Mouse (Mus musculus): ENCODE results near the gene Alox12. TPM values are rescaled to one million over a fixed set of nuclear protein-coding genes. Genes with fewer than 3 reads are reported as not detected.

Alox12 gene
- 0.91 and 1.7 TPM in 2 replicates for polyA plus RNA-seq (2015; fragmentation: Nextera tagmentation; extraction: Ambion mirVana)

DNA sequence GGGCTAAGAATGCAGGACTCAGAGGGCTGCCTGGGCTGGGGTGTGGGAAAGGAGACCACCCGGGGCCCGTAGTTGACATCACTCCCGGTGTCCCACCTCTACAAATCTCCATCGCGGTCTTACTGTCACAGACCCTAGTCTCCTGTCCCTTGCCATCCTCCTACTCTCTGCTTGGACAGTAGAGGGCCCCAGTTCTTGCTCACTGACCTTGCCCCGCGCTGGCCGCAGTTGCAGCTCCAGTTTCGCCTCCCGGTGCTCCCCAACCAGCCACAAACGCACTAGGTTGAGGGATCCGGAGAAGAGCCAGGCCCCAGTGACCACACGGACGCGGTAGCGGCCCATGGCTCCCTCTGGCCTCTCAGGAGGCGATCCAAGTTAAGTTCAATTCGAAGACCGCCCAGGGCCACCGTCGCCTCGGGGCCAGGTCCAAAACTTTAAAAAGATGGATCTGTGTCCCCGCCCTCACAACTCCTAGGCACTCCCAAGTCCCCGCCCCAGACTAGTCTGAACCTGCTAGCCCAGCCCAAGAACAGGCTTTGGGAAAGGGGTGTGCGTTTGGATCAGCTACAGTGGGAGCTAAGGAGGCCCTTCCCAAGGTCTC lies at the start of gene Alox12:
Alox12 (minus strand) TSS at position 423 of the 601 bp plus-strand sequence.

GRCm38 (mm10) chr11:70239541-70240279 lies 15.4 kb downstream of the Alox12 start, which contains the start of the genes Gm21988 and Rnasek:
Gene Gm21988, minus strand, starts transcription at chr11:70239830.
Gene Rnasek, minus strand, starts transcription at chr11:70239842.

DNA sequence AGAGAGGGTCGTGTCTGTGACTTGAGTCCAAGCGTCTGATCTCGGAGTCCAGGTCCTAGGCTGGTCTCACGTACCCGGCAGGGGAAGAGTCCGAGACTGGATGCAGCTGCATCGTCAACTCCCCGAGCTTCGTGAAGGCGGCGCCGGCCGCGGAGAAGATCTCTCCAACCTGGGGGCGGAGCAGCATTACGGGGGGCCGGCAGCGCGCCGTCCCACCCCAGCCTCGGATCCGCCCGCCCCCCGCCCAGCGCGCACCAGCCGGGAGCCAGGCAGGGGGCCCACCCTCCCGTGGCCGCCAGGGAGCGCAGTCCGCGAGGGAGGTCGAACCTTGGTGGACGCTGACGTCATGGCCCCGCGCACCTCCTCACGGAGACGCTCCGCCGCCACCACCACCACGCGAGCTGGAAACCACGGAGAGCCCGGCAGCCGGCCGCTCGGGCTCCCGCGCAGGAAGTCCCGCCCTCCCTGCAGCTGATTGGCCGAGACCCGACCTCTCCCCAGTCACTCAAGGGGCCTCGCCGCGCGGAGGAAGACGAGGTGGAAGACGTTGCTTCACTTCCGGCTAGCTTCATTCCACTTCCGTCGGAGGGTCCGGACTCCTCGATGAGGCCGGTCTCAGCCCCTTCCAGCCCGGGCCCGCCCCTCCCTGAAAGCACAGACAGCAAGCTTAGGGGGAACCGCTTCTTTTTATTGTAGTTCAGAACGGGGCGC lies 17.5 kb downstream of the Alox12 start, which contains the start of gene 0610010K14Rik:
0610010K14Rik (minus strand) TSS at position 458 of the 711 bp plus-strand sequence.

GRCm38 (mm10) chr11:70229260-70230010 lies 25.7 kb downstream of the Alox12 start, which contains the start of gene Bcl6b:
Gene Bcl6b, minus strand, starts transcription at chr11:70229798.

DNA sequence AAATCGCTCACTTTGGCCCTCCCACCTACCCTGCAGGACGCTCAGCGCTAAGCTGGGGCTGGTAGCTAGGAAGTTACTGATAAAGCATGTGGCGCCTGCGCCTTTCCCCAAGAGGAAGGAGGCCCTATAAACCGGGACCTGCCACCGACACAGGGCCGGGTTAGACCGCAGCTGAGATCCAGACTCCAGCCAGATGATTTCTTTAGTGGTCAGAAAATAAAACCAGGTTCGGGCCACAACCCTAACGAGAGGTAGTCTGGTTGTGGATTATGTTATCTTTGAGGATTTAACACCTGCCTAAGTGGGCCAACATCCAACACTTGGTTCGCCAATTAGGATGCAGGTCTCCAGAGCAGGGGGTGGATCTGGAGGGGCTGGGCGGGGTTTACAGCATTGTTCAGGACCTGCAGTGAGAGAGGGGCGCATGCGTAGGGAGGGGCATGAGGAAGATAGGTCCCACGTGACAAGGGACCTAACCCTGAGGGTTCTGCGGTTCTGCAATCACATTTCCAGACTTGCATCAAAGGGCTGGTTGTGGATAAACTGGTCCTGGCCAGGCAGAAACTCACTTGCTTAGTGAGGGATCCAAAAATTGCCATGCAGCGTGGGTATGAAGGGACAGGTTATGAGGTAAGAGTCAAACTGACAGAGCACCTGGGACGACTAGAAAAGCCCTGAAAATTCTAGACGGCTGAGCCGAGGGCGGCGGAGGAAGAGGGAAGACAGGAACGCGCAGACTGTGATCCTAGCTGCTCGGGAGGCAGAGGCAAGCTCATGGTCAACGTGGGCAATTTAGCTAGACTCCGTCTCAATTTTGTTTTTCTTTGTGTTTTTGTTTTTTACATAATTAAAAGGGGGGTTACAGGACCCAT lies 34.2 kb downstream of the Alox12 start, which contains the start of gene Slc16a13:
Slc16a13 (minus strand) TSS at position 334 of the 872 bp plus-strand sequence.

DNA sequence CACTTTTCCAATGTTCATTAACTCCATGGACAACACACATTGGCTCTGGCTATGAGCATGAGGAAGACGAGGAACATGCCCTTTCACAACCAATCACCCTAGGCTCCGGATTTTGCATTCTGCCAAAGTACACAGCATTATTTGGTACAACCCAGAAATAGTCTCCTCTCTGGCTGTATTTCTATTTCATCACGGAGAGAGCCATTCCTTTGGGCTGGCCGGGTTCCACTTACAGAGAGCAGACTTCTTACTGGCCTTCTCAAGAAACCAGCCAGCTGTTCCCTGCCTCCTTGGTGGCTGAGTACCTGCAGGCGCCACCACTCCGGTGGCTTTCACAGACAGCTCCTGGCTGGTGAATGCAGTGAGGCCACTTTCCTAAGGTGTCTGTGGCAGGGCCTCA lies 42.7 kb downstream of the Alox12 start, which contains the start of gene Slc16a11:
Slc16a11 (plus strand) TSS at position 330 of the 400 bp plus-strand sequence.

MicroRNAs within 50 kb of the gene (microRNA counts, 519-probe panel; counts per million panel counts)
- microRNA mmu-miR-195 (296 counts per million, percentile 58 among the panel's probes with 10 or more counts), microRNA mmu-miR-497 (1,860 counts per million, percentile 64 among the panel's probes with 10 or more counts)

Small RNAs within 50 kb of the gene (microRNA-seq; reads per million reads assigned to microRNA genes)
- gene Mir195a (617 to 804 reads per million in 2 experiments), gene Mir497 (0 reads per million in 2 experiments), gene Mir497b (0 reads per million in 2 experiments)

Other genes with a start within 250 kb of the Alox12 start
- 311 and 331 TPM in 2 replicates for gene Acadvl, start 239.9 kb downstream of the Alox12 start, polyA plus RNA-seq (2015; fragmentation: Nextera tagmentation; extraction: Ambion mirVana)
- 3.3 and 5.3 TPM in 2 replicates for gene Dlg4, start 238.4 kb downstream of the Alox12 start, polyA plus RNA-seq (2015; fragmentation: Nextera tagmentation; extraction: Ambion mirVana)
- 0.13 and 0.21 TPM in 2 replicates for gene Asgr1, start 201.3 kb downstream of the Alox12 start, polyA plus RNA-seq (2015; fragmentation: Nextera tagmentation; extraction: Ambion mirVana)
- gene Asgr2, start 162.7 kb downstream of the Alox12 start, polyA plus RNA-seq (2015; fragmentation: Nextera tagmentation; extraction: Ambion mirVana), result 0.23 and 0.68 TPM in 2 replicates
- gene Mgl2, start 125.0 kb downstream of the Alox12 start, polyA plus RNA-seq (2015; fragmentation: Nextera tagmentation; extraction: Ambion mirVana), result 8.2 and 9.7 TPM in 2 replicates
- gene Clec10a, start 99.2 kb downstream of the Alox12 start, polyA plus RNA-seq (2015; fragmentation: Nextera tagmentation; extraction: Ambion mirVana), result 4.7 and 11.4 TPM in 2 replicates
- gene Slc16a11, start 42.6 kb downstream of the Alox12 start, polyA plus RNA-seq (2015; fragmentation: Nextera tagmentation; extraction: Ambion mirVana), result 0.37 and 0.59 TPM in 2 replicates
- 1.3 and 2.4 TPM in 2 replicates for gene Slc16a13, start 34.3 kb downstream of the Alox12 start, polyA plus RNA-seq (2015; fragmentation: Nextera tagmentation; extraction: Ambion mirVana)
- 6.5 and 8.3 TPM in 2 replicates for gene Bcl6b, start 25.6 kb downstream of the Alox12 start, polyA plus RNA-seq (2015; fragmentation: Nextera tagmentation; extraction: Ambion mirVana)
- gene 0610010K14Rik, start 17.4 kb downstream of the Alox12 start, polyA plus RNA-seq (2015; fragmentation: Nextera tagmentation; extraction: Ambion mirVana), result 70.9 and 85.5 TPM in 2 replicates
- gene Gm21988, start 15.5 kb downstream of the Alox12 start, polyA plus RNA-seq (2015; fragmentation: Nextera tagmentation; extraction: Ambion mirVana), result 6.0 and 7.6 TPM in 2 replicates
- gene Rnasek, start 15.5 kb downstream of the Alox12 start, polyA plus RNA-seq (2015; fragmentation: Nextera tagmentation; extraction: Ambion mirVana), result 228 and 235 TPM in 2 replicates
- 0.21 and 0.27 TPM in 2 replicates for gene Alox12e, start 67.3 kb upstream of the Alox12 start, polyA plus RNA-seq (2015; fragmentation: Nextera tagmentation; extraction: Ambion mirVana)
- 0.08 and 0.12 TPM in 2 replicates for gene Alox15, start 96.7 kb upstream of the Alox12 start, polyA plus RNA-seq (2015; fragmentation: Nextera tagmentation; extraction: Ambion mirVana)
- 11.7 and 12.6 TPM in 2 replicates for gene Pelp1, start 154.7 kb upstream of the Alox12 start, polyA plus RNA-seq (2015; fragmentation: Nextera tagmentation; extraction: Ambion mirVana)
- gene Arrb2, start 177.3 kb upstream of the Alox12 start, polyA plus RNA-seq (2015; fragmentation: Nextera tagmentation; extraction: Ambion mirVana), result 8.7 and 12.3 TPM in 2 replicates
- 13.6 and 16.3 TPM in 2 replicates for gene Med11, start 196.6 kb upstream of the Alox12 start, polyA plus RNA-seq (2015; fragmentation: Nextera tagmentation; extraction: Ambion mirVana)
- 0.30 and 0.38 TPM in 2 replicates for gene Zmynd15, start 204.1 kb upstream of the Alox12 start, polyA plus RNA-seq (2015; fragmentation: Nextera tagmentation; extraction: Ambion mirVana)
- gene Cxcl16, start 204.6 kb upstream of the Alox12 start, polyA plus RNA-seq (2015; fragmentation: Nextera tagmentation; extraction: Ambion mirVana), result 2.9 and 3.2 TPM in 2 replicates
- not detected in 2 replicates for gene Tm4sf5, start 249.9 kb upstream of the Alox12 start, polyA plus RNA-seq (2015; fragmentation: Nextera tagmentation; extraction: Ambion mirVana)